Mouse (Mus musculus) heart, postnatal 36 days (tissue): ENCODE data around the gene Samd4b. TPM values are rescaled to one million over a fixed set of nuclear protein-coding genes. Genes with fewer than 3 reads are reported as not detected.

Experiments
- DNase-seq, 2 experiments: peaks; one replicate each; pipeline ENCODE4 v3.0.0; 2021 to 2022
- intact Hi-C: fragments of 180-260 bp; cut with DNase I; formaldehyde crosslinking; loops from one replicate; pipeline ENCODE4 v1.15.1; 2025
- total RNA-seq, 2 experiments: library from RNA; stranded (reverse); gene quantifications; 2 replicates each; pipeline ENCODE4 v1.2.3; 2021

The Samd4b gene
- total RNA-seq, 2 experiments from 2014 or later = 20.5 to 24.5 TPM

DNA sequence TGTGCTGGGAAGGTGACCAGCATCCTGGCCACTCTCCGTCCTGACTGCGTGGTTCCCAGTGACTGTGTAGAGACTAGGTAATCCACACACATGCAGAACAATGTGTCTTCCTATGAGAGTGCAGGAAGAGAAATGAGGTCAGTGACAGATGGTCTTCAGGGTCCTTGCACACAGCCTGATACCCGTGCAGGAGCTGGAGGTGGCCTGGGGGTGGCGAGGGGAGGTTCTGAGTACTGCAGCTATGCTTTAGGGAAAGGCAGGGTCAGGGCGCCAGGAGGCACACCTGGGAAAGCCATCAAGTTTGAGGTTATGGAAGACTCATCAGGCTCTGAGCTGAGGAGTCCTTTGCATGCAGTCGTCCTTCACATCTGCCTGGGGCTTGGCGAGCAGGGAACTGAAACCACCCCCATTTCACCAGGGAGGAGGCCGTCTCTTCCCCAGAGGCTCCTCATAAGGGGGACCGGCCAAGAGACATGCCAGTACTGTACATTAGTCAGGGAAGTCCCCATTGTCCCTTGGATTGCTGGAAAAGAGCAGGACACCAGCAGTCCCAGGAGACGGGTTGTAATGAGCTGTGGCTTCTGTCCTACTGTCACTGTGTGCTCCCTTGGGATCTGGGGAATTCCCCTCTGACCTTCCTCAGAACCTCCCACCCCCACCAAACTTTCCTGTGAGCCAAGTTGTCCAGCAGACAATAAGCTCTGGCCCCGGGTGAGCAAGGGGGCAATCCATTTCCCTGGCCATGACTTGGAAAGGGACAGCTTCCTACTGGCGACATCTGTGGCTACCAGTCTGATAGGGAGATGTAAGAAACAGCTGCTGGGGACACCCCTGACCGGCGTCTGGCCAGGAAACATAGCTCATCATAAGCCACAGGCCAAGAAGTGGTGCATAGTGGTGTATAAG is 4.5 kb downstream of the Samd4b start:
- intact Hi-C loops = no loop called here
- DNase-seq = peak; percentile 57 to 60

DNA sequence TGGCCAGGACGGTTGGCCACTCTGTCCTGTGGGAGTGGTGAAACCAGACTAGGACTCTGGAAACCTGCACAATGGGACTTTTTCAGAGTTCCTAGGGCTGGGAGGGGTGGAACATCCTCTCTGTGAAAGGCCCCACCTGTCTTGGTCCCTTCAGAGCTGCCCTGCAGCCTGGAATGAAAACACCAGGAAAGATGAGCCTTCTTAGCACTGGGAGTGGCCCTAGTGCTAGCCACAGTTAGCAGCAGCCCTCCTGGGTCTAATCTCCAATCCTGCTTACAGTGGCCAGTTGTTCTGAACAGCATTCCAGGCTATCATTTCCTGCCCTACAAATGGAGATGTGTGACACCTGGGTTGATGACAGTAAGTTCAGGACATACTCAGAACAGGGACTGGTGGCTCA is 6.1 kb downstream of the Samd4b start:
- DNase-seq = no peak
- intact Hi-C loops = no loop called here

DNA sequence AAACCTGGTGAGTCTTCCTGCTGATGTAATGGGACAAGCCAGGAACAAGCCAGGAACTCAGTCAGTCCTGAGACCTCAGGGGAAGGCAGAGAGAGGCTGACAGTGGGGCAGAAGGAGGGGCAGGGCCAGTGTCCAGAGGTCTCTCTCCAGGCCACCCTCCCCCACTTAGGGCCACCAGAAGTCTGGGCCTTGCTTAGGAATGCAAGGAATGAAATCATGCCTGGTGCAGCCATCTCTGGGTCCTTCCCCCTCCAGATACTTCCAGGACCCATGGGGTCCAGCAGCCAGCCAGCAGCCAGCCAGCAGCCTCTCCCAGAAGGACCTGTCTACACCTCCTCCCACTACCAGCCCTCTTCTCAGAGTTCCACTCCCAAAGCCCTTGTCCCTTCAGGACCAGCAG is 10.3 kb downstream of the Samd4b start:
- intact Hi-C loops = loop anchor here (2.0 kb wide), 1 partner anchor 17 kb away; no protein-coding TSS in a partner anchor
- no peak for DNase-seq

DNA sequence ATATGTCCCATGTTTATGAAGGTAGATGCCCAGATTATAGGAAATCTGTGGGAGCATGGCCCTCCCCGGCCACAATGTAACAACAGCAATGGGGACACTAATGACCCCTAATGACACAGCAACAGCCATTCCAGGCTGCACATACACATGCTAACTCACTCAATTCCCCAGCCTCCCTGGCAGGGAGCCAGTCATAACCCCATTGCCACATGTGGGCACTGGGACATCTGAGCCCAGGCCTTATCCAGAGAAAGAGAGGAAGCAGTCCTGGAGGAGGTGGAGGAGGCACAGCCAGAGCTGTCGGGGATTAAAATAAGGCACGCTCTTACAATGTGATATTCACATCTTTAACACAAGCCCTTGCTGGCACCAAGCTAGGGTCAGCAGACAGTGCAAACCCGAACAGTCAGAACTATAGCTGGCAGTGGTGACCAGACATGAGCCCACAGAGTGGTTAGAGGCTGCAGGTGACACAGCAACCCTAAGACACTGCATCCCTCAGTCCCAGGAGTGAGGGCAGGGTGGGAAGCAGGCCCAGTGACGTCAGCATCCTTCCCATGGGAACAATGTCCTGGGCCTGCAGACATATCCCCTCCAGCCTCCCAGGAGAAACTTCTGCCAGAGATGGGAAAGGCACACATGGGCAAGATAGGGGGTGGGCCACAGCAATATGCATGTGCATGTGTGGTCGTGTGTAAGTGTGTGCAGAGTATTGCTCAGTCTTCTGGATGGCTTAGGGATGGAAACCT is 11.1 kb downstream of the Samd4b start:
- DNase-seq = peak in 1 of 2 experiments; percentile 36
- intact Hi-C loops = loop anchor here (2.0 kb wide), 1 partner anchor 16 kb away; no protein-coding TSS in a partner anchor

DNA sequence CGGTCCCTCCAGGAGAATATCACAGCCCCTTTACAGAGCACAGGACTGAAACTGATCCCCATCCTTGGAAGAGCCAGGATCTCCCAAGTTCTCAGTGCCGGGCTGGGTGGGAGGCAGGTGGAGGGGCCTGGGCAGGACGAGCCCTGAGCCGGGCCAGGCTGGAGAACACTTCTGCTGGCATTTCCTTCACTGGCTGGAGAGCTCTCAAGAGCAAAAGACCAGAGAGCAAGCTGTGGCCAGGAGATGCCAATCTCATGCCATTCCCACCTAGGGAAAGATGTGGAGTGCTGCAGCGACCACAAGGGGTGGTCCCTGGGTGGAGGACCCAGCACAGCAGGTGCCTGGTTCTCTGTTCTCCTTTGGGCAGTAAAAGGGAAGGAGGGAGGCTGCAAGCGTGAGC is 12.9 kb downstream of the Samd4b start:
- intact Hi-C loops = no loop called here
- no peak for DNase-seq

DNA sequence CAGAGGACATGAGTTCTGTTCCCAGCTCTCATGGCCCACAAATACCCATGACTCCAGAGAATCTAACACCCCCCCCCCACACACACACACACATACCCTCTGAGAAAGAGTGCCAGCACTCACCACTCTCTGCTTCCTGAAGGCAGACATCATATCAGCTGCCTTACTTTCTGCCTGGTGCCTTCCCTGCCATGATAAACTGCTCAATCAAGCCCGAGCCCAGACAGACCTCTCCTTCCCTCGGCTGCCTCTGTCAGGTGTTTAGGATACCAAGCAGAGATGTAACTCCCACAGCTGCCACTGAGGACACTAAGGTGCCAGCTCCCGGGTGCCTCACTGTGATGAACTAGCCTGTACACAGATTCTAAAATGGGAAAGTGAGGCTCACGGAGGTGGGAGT is 13.5 kb downstream of the Samd4b start:
- intact Hi-C loops = no loop called here
- DNase-seq = no peak

- intact Hi-C loops = no loop called here
- no peak for DNase-seq
Observed at GRCm38 (mm10) chr7:28583570-28584344, 14.2 kb downstream of the Samd4b start.

DNA sequence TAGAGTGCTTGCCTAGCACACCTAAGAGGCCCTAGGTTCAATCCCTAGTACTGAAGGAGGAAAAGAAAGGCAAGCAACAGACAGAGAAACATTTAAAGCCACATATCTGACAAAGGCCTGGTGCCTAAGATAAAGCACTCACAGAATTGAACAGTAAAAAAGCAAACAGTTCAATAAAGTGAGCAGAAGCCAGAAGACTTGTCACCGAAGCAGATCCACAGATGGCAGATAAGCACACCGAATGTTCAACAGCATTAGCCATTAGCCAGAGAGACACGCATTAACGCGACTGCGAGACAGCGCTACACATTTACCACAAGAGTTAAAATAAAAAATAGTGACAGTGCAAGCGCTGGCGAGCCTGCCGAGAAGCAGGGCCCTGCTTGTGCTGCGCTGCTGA is 15.1 kb downstream of the Samd4b start:
- DNase-seq = no peak
- intact Hi-C loops = no loop called here

- no peak for DNase-seq
- intact Hi-C loops = no loop called here
Observed at GRCm38 (mm10) chr7:28581721-28582120, 16.2 kb downstream of the Samd4b start.

- no peak for DNase-seq
- intact Hi-C loops = no loop called here
Observed at GRCm38 (mm10) chr7:28579826-28580225, 18.1 kb downstream of the Samd4b start.

DNA sequence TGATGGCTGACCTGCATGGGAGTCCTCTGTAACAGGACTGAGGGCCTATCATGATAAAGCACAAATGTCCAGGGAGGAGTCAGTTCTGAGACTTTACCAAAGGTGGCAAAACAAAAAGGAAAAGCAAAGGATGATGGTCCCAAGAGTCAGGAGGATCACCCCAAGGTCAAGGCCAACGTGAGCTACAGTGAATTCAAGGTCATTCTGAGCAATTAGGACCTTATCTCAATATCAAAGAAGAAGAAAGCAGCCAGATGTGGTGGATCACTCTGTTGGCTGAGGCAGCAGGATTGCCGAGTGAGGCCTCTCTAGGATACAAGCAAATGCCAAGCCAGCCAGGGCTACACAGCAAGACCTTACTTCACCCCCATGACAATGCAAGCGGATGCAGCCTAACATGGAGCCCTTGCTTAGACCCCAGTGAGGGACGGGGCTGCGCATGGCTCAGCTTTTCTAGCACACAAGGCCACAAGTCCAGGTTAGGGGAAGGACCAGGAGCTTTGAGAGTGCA is 19.3 kb downstream of the Samd4b start:
- intact Hi-C loops = no loop called here
- DNase-seq = no peak

DNA sequence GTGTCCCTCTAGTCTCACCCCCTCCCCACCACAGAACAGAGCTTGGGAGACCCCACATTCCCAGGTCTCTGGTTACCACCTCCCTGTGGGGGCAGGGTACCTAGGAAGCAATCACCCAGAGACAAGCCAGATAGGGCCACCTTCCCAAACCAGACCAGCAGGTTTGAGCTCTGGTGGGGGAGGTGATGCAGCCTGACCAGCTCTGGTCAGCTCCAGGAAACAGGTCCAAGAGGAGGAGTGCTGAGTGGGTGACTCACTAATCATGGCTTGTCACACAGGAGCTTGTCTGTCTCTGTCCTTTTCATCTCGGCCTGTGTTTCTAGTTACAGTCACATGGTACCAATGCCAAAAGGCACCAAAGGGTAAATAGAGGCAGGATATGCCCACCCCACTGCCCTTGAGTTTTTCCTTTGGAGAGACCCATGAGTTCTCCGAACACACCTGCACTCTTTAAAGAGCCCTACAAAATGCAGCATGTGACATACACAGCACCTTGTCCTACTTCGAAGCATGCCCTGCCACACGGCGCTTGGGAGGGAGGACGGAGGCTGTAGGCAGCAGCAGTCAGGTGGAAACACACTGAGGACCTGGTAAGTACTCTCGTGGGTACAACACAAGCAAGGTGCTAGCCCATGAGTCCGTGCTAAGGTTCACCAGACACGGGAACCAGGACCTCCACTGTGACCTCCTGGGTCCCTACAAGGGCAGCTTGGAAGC is 20.0 kb downstream of the Samd4b start:
- no peak for DNase-seq
- intact Hi-C loops = no loop called here

GRCm38 (mm10) chr7:28576271-28576914 is 21.6 kb downstream of the Samd4b start:
- intact Hi-C loops = no loop called here
- DNase-seq = peak; percentile 56 to 67

DNA sequence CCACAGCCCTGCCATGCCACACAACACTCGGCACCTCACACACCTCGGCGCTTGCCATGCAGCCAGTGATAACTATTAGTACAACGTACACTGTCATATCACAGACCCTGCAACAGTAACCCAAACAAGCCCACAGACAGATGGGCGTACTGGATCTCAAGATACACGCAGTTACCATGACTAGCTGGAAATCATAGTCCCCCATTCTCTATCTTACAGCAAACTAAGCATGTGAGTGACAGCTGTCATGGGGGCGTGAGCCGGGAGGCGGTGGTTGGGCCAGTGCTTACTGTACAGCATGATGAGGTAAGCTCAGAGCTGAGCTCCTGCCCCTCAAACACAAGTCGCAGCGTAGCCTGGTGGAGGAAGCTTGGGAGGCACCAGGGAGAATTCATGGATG is 22.3 kb downstream of the Samd4b start:
- intact Hi-C loops = no loop called here
- no peak for DNase-seq

DNA sequence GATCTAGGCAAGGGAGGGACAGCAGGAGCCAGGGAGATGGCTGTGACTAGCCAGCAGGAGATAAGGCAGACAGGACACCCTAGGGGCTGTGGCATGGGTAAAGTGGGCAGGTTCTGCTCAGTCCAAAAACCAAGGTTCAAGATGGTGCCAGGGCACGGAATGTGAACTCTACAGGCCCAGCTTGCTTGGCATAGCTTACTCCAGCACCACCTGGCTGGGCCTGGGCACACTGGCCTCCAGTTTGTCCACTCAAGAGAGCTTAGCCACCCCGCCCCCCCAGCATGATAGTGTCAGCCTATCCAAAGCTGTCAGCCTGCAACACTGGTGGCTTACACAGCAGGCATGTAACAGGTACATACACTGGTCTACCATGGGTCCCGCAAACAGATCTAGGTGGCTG is 24.7 kb downstream of the Samd4b start:
- no peak for DNase-seq
- intact Hi-C loops = no loop called here

GRCm38 (mm10) chr7:28572689-28573088 is 25.3 kb downstream of the Samd4b start:
- intact Hi-C loops = no loop called here
- no peak for DNase-seq

GRCm38 (mm10) chr7:28570982-28571682 is 26.8 kb downstream of the Samd4b start:
- no peak for DNase-seq
- intact Hi-C loops = loop anchor here (2.0 kb wide), 1 partner anchor 16 kb away; no protein-coding TSS in a partner anchor

DNA sequence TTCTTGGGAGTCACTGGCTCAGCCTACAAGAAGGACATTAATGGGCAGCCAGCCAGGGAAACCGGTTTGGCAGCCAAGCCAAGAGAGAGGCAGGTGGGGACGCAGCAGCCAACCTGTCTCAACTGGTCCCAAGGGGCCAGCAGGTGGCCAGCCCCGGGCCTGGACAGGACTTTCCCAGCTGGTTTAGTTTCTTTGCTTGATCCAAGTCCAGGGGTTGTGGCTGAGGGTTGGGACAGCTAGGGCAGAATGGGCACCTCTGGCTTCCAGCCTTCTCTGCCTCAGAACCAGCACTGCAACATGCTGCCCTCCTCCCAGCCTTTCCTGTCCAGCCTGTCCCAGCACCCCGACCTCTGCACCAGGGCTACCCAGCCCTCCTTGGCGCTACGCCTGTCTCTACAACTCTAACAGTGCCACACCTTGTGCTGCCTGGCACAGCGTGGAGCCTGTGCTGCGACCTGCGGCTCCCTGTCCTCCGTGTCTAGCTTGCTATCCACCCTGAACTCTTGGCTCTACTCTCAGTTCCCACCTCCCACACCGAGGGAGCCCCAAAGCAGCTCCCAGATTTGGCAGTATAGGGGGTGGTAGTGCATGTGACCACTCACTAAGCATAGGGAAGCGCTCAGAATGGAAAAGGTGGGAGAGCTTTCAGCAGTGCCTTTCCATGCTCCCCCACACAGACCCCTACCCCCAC is 27.5 kb downstream of the Samd4b start:
- intact Hi-C loops = loop anchor here (2.0 kb wide), 1 partner anchor 16 kb away; no protein-coding TSS in a partner anchor
- DNase-seq = peak in 1 of 2 experiments; percentile 45
